Mouse (Mus musculus) small intestine, adult 2 months (tissue): ENCODE measurements around the gene Tmem37. TPM values are rescaled to one million over a fixed set of nuclear protein-coding genes. Genes with fewer than 3 reads are reported as not detected.

Source experiments
- H3K27ac ChIP-seq: fragments of 200-500 bp; 2 replicates; pipeline ENCODE4 v1.5.1; 2012; ENCODE audit warnings: low read depth, low read length, control low read depth, inconsistent platforms; ENCODE audit not compliant: insufficient read depth
- H3K27me3 ChIP-seq: fragments of 200-500 bp; 2 replicates; pipeline ENCODE4 v1.6.1; 2012; ENCODE audit warnings: mild to moderate bottlenecking, moderate library complexity, low read length, inconsistent platforms; ENCODE audit not compliant: control insufficient read depth, insufficient read depth
- H3K36me3 ChIP-seq: fragments of 200-500 bp; 2 replicates; pipeline ENCODE4 v1.6.1; 2012; ENCODE audit warnings: mild to moderate bottlenecking, low read length, control low read depth, inconsistent platforms; ENCODE audit not compliant: control insufficient read depth, insufficient read depth
- H3K4me1 ChIP-seq: fragments of 200-500 bp; 2 replicates; pipeline ENCODE4 v1.6.1; 2012; ENCODE audit warnings: low read length, inconsistent platforms, mixed read lengths; ENCODE audit not compliant: control insufficient read depth, insufficient read depth, insufficient read length
- H3K4me3 ChIP-seq: fragments of 200-500 bp; 2 replicates; pipeline ENCODE4 v1.5.1; 2012; ENCODE audit warnings: low read depth, mild to moderate bottlenecking, control low read depth, inconsistent platforms, low read length, moderate library complexity
- CTCF ChIP-seq: fragments of 200-500 bp; IDR thresholded peaks from 2 replicates; pipeline ENCODE4 v1.5.1; 2012; ENCODE audit warnings: low read depth, mild to moderate bottlenecking, control low read depth, inconsistent platforms, low read length, moderate library complexity, mixed read lengths; ENCODE audit not compliant: insufficient replicate concordance, insufficient read length; ENCODE audit errors: extremely low read depth
- POLR2A ChIP-seq: fragments of 200-500 bp; IDR thresholded peaks from 2 replicates; pipeline ENCODE4 v1.6.1; 2012; ENCODE audit warnings: low read depth, mild to moderate bottlenecking, control low read depth, inconsistent platforms, low read length, moderate library complexity
- WGBS: fragments of 180-500 bp; shearing (Covaris S2); methylation state at CpG from one replicate; pipeline ENCODE4 v1.1.7; 2018; 5-methylcytosine and 5-hydroxymethylcytosine counted together
- polyA plus RNA-seq: library from polyadenylated mRNA; depleted of rRNA; stranded (reverse); fragments of >200 nt; gene quantifications from 2 replicates; pipeline ENCODE4 v1.2.3, GENCODE M21; 2012

The Tmem37 gene
- polyA plus RNA-seq, 1 experiment: 171 TPM

- WGBS: 86% methylated on average over 9 of the region's 9 CpGs
- peaks cover 12% of the 10 kb centered on the region; the same call in 1 of the 2 replicates for H3K4me1 ChIP-seq
- no peak overlapping the region for H3K4me3 ChIP-seq
- no peaks in the 10 kb centered on the region for H3K36me3 ChIP-seq
- H3K27me3 ChIP-seq: no peaks in the 10 kb centered on the region
- no peak for TF ChIP-seq POLR2A
- TF ChIP-seq CTCF: no peak
- H3K27ac ChIP-seq: no peak overlapping the region
Measured at GRCm38 (mm10) chr1:120038594-120038993, 35.3 kb downstream of the Tmem37 start.

DNA sequence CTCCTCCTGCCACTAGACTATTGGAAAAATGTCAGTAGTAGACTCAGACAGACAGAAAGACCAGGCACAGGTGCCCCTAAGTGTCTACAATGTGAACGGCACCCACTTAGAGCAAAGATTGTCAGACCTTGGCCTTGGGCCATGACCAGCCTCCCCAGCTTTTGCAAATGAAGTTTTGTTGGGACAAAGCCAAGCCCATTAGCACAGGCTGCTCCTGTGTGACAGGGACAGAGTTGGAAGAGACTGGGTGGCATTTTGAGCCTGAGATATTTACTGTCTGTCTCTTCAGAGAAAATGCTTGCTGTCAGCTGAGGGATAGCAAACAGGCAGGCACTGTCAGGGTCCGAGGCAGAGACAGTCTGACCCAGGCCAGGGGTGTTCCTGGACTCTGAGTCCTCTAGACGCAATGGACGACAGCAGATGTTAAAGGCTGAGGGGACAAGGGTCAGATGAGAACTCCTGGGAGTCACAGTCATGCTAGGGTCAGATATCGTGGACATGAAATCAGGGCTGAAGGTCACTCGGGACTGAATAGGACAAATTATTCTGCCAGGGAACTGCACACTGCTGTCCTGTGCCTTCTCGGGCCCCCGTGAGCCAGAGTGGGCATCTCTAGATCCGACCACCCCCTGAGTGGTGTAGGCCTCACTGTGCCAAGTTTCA, 36.7 kb downstream of the Tmem37 start:
- Histone ChIP-seq H3K36me3 (no peaks in the 10 kb centered on the region), H3K4me3 (no peak overlapping the region), H3K27me3 (no peaks in the 10 kb centered on the region), H3K4me1 (peaks cover 16% of the 10 kb centered on the region), H3K27ac (peak overlapping the region; percentile 82)
- WGBS: 30% methylated on average over 9 of the region's 9 CpGs
- TF ChIP-seq CTCF (no peak), POLR2A (no peak)

GRCm38 (mm10) chr1:120035456-120036034, 38.3 kb downstream of the Tmem37 start:
- 85% methylated on average over 7 of the region's 7 CpGs for WGBS
- Histone ChIP-seq H3K4me3 (no peak overlapping the region), H3K27ac (no peak overlapping the region), H3K4me1 (peaks cover 18% of the 10 kb centered on the region), H3K36me3 (no peaks in the 10 kb centered on the region), H3K27me3 (no peaks in the 10 kb centered on the region)
- TF ChIP-seq POLR2A: no peak
- TF ChIP-seq CTCF: no peak

DNA sequence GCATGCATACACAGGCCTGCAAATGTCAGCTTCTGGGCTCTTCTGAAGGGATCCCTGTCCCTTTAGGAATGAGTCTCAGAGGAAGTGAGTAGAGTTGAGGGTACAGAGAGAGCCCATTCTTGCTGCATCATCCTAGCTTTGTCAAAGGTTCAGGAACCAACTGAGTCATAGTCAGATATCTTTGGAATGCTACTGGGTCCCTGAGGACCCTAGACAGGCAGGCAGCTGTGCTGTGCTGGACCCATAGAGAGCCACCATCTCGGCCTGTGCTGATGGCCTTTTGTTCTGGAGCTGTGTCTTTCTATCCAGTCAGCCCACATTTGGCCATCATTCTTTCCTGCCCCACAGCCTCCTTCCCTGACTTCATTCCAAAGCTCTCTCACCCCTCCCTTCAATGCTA, 39.1 kb downstream of the Tmem37 start:
- no peak overlapping the region for H3K4me3 ChIP-seq
- H3K27ac ChIP-seq: no peak overlapping the region
- 91% methylated on average over 1 of the region's 1 CpGs for WGBS
- no peaks in the 10 kb centered on the region for H3K27me3 ChIP-seq
- H3K4me1 ChIP-seq: peaks cover 20% of the 10 kb centered on the region
- H3K36me3 ChIP-seq: no peaks in the 10 kb centered on the region
- TF ChIP-seq CTCF (no peak), POLR2A (no peak)

- H3K27me3 ChIP-seq: no peaks in the 10 kb centered on the region
- TF ChIP-seq POLR2A: no peak
- no peak for TF ChIP-seq CTCF
- peaks cover 20% of the 10 kb centered on the region for H3K4me1 ChIP-seq
- 81% methylated on average over 2 of the region's 2 CpGs for WGBS
- no peak overlapping the region for H3K4me3 ChIP-seq
- no peaks in the 10 kb centered on the region for H3K36me3 ChIP-seq
- peak overlapping the region; percentile 1; the same call in 1 of the 2 replicates for H3K27ac ChIP-seq
Measured at GRCm38 (mm10) chr1:120033469-120033854, 40.4 kb downstream of the Tmem37 start.

GRCm38 (mm10) chr1:120032804-120033468, 40.9 kb downstream of the Tmem37 start:
- Histone ChIP-seq H3K27me3 (no peaks in the 10 kb centered on the region), H3K4me1 (peaks cover 23% of the 10 kb centered on the region), H3K4me3 (no peak overlapping the region), H3K27ac (peak overlapping the region; percentile 1; the same call in 1 of the 2 replicates), H3K36me3 (no peaks in the 10 kb centered on the region)
- TF ChIP-seq CTCF (peak; percentile 91; the same call in 1 of the 2 replicates), POLR2A (no peak)
- WGBS: 33% methylated on average over 10 of the region's 10 CpGs

DNA sequence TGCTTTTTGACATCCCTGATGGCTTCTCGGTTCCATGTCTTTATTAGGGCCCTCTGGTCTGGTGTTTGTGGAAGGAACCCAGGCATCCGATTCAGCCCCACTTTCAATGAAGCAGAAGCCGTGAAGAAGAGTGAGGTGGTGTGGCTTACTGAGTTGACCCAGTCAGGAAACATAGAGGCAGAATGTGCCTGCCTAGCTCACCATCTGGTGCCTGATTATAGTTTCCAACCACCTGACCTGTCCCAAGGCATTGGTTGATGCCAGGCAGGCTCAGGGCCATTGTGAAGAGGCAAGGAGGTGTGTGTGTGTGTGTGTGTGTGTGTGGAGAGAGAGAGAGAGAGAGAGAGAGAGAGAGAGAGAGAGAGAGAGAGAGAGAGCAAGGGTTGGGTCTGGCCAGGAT, 43.4 kb downstream of the Tmem37 start:
- peaks cover 19% of the 10 kb centered on the region for H3K4me1 ChIP-seq
- H3K27ac ChIP-seq: no peak overlapping the region
- no peak for TF ChIP-seq POLR2A
- no peak for TF ChIP-seq CTCF
- no peaks in the 10 kb centered on the region for H3K27me3 ChIP-seq
- no peaks in the 10 kb centered on the region for H3K36me3 ChIP-seq
- no peak overlapping the region for H3K4me3 ChIP-seq
- 90% methylated on average over 3 of the region's 3 CpGs for WGBS
